In genomic region chr8:78344006-78344405, GRCm38 (mm10) we compare ENCODE assay signal across 22 mouse cellular contexts.
DNase-seq lines count a peak whose midpoint lies in the region; ATAC-seq lines count a peak whose summit lies in the region.
"Had no signal": no experiment of that assay in that cellular context is flagged by ENCODE, and none has a peak within 500 bp of the region (broad histone marks: within the 10 kb centered on the region; RNA-seq: fewer than 3 reads in every experiment).

No protein-coding gene starts in this region.

- no peaks in the 10 kb centered on the region for H3K36me3 ChIP-seq in embryonic facial prominence, embryonic 11.5 days (replicated peaks; ENCODE audit: control insufficient read depth, insufficient read depth, low read depth, low read length)
- H3K36me3 ChIP-seq: heart, embryonic 12.5 days; hindbrain, embryonic 15.5 days had no signal

- ATAC-seq in embryonic facial prominence, embryonic 11.5 days (replicated peaks; ENCODE audit: insufficient number of reproducible peaks, low FRiP score, low TSS enrichment, low read depth) = no peak
- ATAC-seq: activated CD4-positive, CD25-positive, alpha-beta regulatory T cell, adult 4 months; forebrain, embryonic 13.5 days; forebrain, postnatal 0 days; inflammation-experienced regulatory T-cells, adult 6 months; intestine, postnatal 0 days; Patski had no signal

- peak; percentile 3 to 10 for DNase-seq in kidney, postnatal 4 days
- DNase-seq in kidney, postnatal 25 days = no peak
- DNase-seq in embryo, embryonic 10.5 days (ENCODE audit: low spot score) = peak; percentile 55
- peak; percentile 57 for DNase-seq in embryonic facial prominence, embryonic 11.5 days (ENCODE audit: low spot score)
- no peak for DNase-seq in layer of hippocampus, adult 11-12 months (ENCODE audit: low spot score)
- no peak for DNase-seq in lung, adult 18-20 months
- no peak for DNase-seq in frontal cortex, adult 2 months (ENCODE audit: extremely low spot score in 1 of 2, low spot score in 1 of 2)
- DNase-seq: adrenal gland, postnatal 14 days; B cell, adult 2 months; cerebellum, adult 11-12 months; cerebellum, adult 9-10 months; cerebellum, postnatal 25 days; forebrain, postnatal 0 days; gastrocnemius, postnatal 10 days; heart, adult 2 months had no signal

- H3K4me3 ChIP-seq in embryonic facial prominence, embryonic 11.5 days (ENCODE audit: low read depth, low read length) = no peak overlapping the region
- H3K4me3 ChIP-seq: forebrain, embryonic 13.5 days; heart, adult 2 months; heart, embryonic 12.5 days; hindbrain, embryonic 15.5 days had no signal

- H3K4me2 ChIP-seq in embryonic facial prominence, embryonic 11.5 days (ENCODE audit: low read depth, low read length) = no peak overlapping the region
- H3K4me2 ChIP-seq: forebrain, embryonic 13.5 days; heart, embryonic 12.5 days; hindbrain, embryonic 15.5 days had no signal

- no peak overlapping the region for H3K9ac ChIP-seq in embryonic facial prominence, embryonic 11.5 days (replicated peaks; ENCODE audit: low read length)
- H3K9ac ChIP-seq: forebrain, embryonic 13.5 days; forebrain, postnatal 0 days; heart, embryonic 12.5 days; hindbrain, embryonic 15.5 days had no signal

- 38% methylated on average over 2 of the region's 2 CpGs for WGBS in embryonic facial prominence, embryonic 11.5 days

- no peak overlapping the region for H3K27ac ChIP-seq in embryonic facial prominence, embryonic 11.5 days (replicated peaks; ENCODE audit: low read depth, low read length)
- H3K27ac ChIP-seq: forebrain, embryonic 13.5 days; heart, adult 2 months; hindbrain, embryonic 15.5 days had no signal

- no peaks in the 10 kb centered on the region for H3K9me3 ChIP-seq in embryonic facial prominence, embryonic 11.5 days (replicated peaks; ENCODE audit: control insufficient read depth, low read length)
- H3K9me3 ChIP-seq: forebrain, embryonic 13.5 days; heart, embryonic 12.5 days; hindbrain, embryonic 15.5 days had no signal

- H3K4me1 ChIP-seq in embryonic facial prominence, embryonic 11.5 days (ENCODE audit: control insufficient read depth, insufficient read depth, low read length) = no peaks in the 10 kb centered on the region

- no peaks in the 10 kb centered on the region for H3K27me3 ChIP-seq in embryonic facial prominence, embryonic 11.5 days (ENCODE audit: control insufficient read depth, insufficient read depth, low read length)
- H3K27me3 ChIP-seq: heart, embryonic 12.5 days; hindbrain, embryonic 15.5 days had no signal

Comparison
In these comparisons a context has a peak if more than half of its experiments do, and no peak if none do; other contexts are left out.
1. DNase-seq: peak in kidney, postnatal 4 days (2 of 2), embryo, embryonic 10.5 days (single experiment) and embryonic facial prominence, embryonic 11.5 days (single experiment); none in kidney, postnatal 25 days (0 of 2), layer of hippocampus, adult 11-12 months (single experiment), lung, adult 18-20 months (0 of 2) and frontal cortex, adult 2 months (0 of 2).